Mouse (Mus musculus) cortical plate, adult 2 months (tissue): ENCODE measurements around the gene Wwc1.

Experiments used
- CTCF ChIP-seq: fragments of 200-500 bp; IDR thresholded peaks from 2 replicates; pipeline ENCODE4 v1.5.1; 2011; ENCODE audit warnings: mild to moderate bottlenecking, control low read depth, low read length; ENCODE audit not compliant: insufficient read depth; ENCODE audit errors: extremely low read depth
- POLR2A ChIP-seq: fragments of 200-500 bp; IDR thresholded peaks from 2 replicates; pipeline ENCODE4 v1.6.1; 2011; ENCODE audit warnings: mild to moderate bottlenecking, low read length, control low read depth; ENCODE audit not compliant: insufficient read depth; ENCODE audit errors: extremely low read depth

DNA sequence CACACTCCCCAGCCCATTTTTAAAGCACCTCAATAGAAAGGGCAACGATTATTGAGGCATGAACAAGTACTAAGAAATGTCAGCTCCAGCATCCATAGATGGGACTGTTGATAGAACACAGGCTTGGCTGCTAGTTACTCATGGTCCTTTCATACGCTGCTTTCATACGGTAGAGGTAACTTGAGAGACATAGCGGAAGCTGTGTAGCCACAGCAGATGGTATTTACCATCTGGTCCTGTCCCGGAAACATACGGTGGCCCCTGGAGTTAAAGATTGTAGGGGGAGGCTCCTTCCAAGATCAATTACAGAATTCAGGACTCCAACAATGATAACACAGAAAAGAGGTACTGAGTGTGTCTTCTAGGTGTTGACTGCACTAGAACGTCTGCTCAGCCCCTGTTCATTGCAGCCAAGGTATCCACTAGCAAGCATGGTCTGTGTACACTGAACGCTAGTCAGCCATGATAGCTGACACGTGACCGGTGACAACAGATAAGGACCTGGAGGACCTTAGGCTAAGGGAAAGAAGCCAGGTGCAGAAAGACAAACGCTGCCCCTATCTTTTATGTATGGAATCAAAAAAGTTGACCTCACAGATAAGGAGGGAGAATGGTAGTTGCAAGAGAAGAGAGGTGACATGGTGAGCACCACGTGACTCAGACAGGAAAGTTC lies 122.8 kb downstream of the Wwc1 start:
- TF ChIP-seq CTCF (no peak), POLR2A (no peak)
